Mouse (Mus musculus) heart, postnatal 0 days (tissue): ENCODE data around the gene Lmln.

Source experiments
- CTCF ChIP-seq: IDR thresholded peaks from 2 replicates; pipeline ENCODE4 v1.5.1; 2016; ENCODE audit warnings: antibody characterized with exemption, control low read depth, low read depth
- EP300 ChIP-seq: IDR thresholded peaks from 2 replicates; pipeline ENCODE4 v1.6.1; 2016; ENCODE audit warnings: antibody characterized with exemption, low read depth

- no peak for TF ChIP-seq EP300
- no peak for TF ChIP-seq CTCF
Measured at GRCm38 (mm10) chr16:33074967-33075366, 12.6 kb downstream of the Lmln start.
